Mouse (Mus musculus): ENCODE data around the gene Nme4. TPM values are rescaled to one million over a fixed set of nuclear protein-coding genes. Genes with fewer than 3 reads are reported as not detected.
"Not testable (repeated sequence)": the region's sequence is repeated elsewhere in the genome, so short reads cannot be mapped to it uniquely, and the experiment has no call there.

The Nme4 gene
- polyA plus RNA-seq, 1 experiment from 2014 or later: 48.8 TPM

- no peak for ATAC-seq (replicated peaks; ENCODE audit: insufficient number of reproducible peaks, insufficient read depth, low FRiP score, low read depth)
- WGBS: 17% methylated on average over 14 of the region's 14 CpGs
- peaks cover 78% of the 10 kb centered on the region for H3K27me3 ChIP-seq
- H3K36me3 ChIP-seq: no peaks in the 10 kb centered on the region
- peak overlapping the region; percentile 64 for H3K4me3 ChIP-seq
- H3K4me2 ChIP-seq: peak overlapping the region; percentile 96
- H3K9ac ChIP-seq: peak overlapping the region; percentile 58; the same call in 1 of the 2 replicates
- H3K27ac ChIP-seq: no peak overlapping the region
- H3K4me1 ChIP-seq (replicated peaks): peaks cover 14% of the 10 kb centered on the region
- H3K9me3 ChIP-seq (replicated peaks): no peaks in the 10 kb centered on the region
These were observed 17.3 kb upstream of the Nme4 start for GRCm38 (mm10) chr17:26112751-26113150.

- H3K4me1 ChIP-seq (replicated peaks): peaks cover 14% of the 10 kb centered on the region
- no peaks in the 10 kb centered on the region for H3K9me3 ChIP-seq (replicated peaks)
- no peak for ATAC-seq (replicated peaks; ENCODE audit: insufficient number of reproducible peaks, insufficient read depth, low FRiP score, low read depth)
- no peak overlapping the region for H3K27ac ChIP-seq
- H3K4me3 ChIP-seq: no peak overlapping the region
- no peak overlapping the region for H3K4me2 ChIP-seq
- WGBS: 44% methylated on average over 4 of the region's 4 CpGs
- H3K9ac ChIP-seq: no peak overlapping the region
- peaks cover 67% of the 10 kb centered on the region for H3K27me3 ChIP-seq
- H3K36me3 ChIP-seq: no peaks in the 10 kb centered on the region
These were observed 16.3 kb upstream of the Nme4 start for GRCm38 (mm10) chr17:26111722-26112121.

- Histone ChIP-seq H3K9me3 (replicated peaks) (no peaks in the 10 kb centered on the region), H3K4me3 (no peak overlapping the region), H3K27me3 (peaks cover 60% of the 10 kb centered on the region), H3K36me3 (no peaks in the 10 kb centered on the region), H3K9ac (no peak overlapping the region), H3K27ac (no peak overlapping the region), H3K4me1 (replicated peaks) (peaks cover 14% of the 10 kb centered on the region), H3K4me2 (no peak overlapping the region)
- ATAC-seq (replicated peaks; ENCODE audit: insufficient number of reproducible peaks, insufficient read depth, low FRiP score, low read depth): no peak
- 8% methylated on average over 4 of the region's 4 CpGs for WGBS
These were observed 15.6 kb upstream of the Nme4 start for GRCm38 (mm10) chr17:26111024-26111423.

GRCm38 (mm10) chr17:26110156-26110555 lies 14.8 kb upstream of the Nme4 start:
- no peaks in the 10 kb centered on the region for H3K36me3 ChIP-seq
- WGBS: 38% methylated on average over 4 of the region's 4 CpGs
- H3K27me3 ChIP-seq: peaks cover 52% of the 10 kb centered on the region
- no peak overlapping the region for H3K4me2 ChIP-seq
- no peak overlapping the region for H3K9ac ChIP-seq
- no peak overlapping the region for H3K4me3 ChIP-seq
- H3K9me3 ChIP-seq (replicated peaks): no peaks in the 10 kb centered on the region
- ATAC-seq (replicated peaks; ENCODE audit: insufficient number of reproducible peaks, insufficient read depth, low FRiP score, low read depth): no peak
- no peak overlapping the region for H3K27ac ChIP-seq
- H3K4me1 ChIP-seq (replicated peaks): peaks cover 14% of the 10 kb centered on the region

- Histone ChIP-seq H3K27ac (no peak overlapping the region), H3K36me3 (no peaks in the 10 kb centered on the region), H3K9me3 (replicated peaks) (no peaks in the 10 kb centered on the region), H3K9ac (no peak overlapping the region), H3K27me3 (peaks cover 7% of the 10 kb centered on the region), H3K4me2 (no peak overlapping the region), H3K4me1 (replicated peaks) (no peaks in the 10 kb centered on the region), H3K4me3 (no peak overlapping the region)
- WGBS: 46% methylated on average over 4 of the region's 4 CpGs
- ATAC-seq (replicated peaks; ENCODE audit: insufficient number of reproducible peaks, insufficient read depth, low FRiP score, low read depth): no peak
These were observed 10.2 kb upstream of the Nme4 start for GRCm38 (mm10) chr17:26105619-26106018.

GRCm38 (mm10) chr17:26101478-26101877 lies 6.1 kb upstream of the Nme4 start:
- Histone ChIP-seq H3K9me3 (replicated peaks) (no peaks in the 10 kb centered on the region), H3K27me3 (no peaks in the 10 kb centered on the region), H3K4me2 (no peak overlapping the region), H3K9ac (no peak overlapping the region), H3K4me1 (replicated peaks) (no peaks in the 10 kb centered on the region), H3K27ac (no peak overlapping the region), H3K4me3 (no peak overlapping the region), H3K36me3 (no peaks in the 10 kb centered on the region)
- 60% methylated on average over 2 of the region's 4 CpGs for WGBS
- ATAC-seq (replicated peaks; ENCODE audit: insufficient number of reproducible peaks, insufficient read depth, low FRiP score, low read depth): no peak

GRCm38 (mm10) chr17:26100166-26100565 lies 4.8 kb upstream of the Nme4 start:
- Histone ChIP-seq H3K4me2 (no peak overlapping the region), H3K27ac (no peak overlapping the region), H3K27me3 (no peaks in the 10 kb centered on the region), H3K4me1 (replicated peaks) (peaks cover 5% of the 10 kb centered on the region), H3K9me3 (replicated peaks) (no peaks in the 10 kb centered on the region), H3K36me3 (no peaks in the 10 kb centered on the region), H3K9ac (no peak overlapping the region), H3K4me3 (no peak overlapping the region)
- 44% methylated on average over 2 of the region's 2 CpGs for WGBS
- ATAC-seq (replicated peaks; ENCODE audit: insufficient number of reproducible peaks, insufficient read depth, low FRiP score, low read depth): no peak

GRCm38 (mm10) chr17:26099316-26099715 lies 3.9 kb upstream of the Nme4 start:
- not testable (repeated sequence) for H3K27me3 ChIP-seq; H3K4me3 ChIP-seq; H3K9me3 ChIP-seq (replicated peaks); H3K9ac ChIP-seq; H3K36me3 ChIP-seq; H3K4me2 ChIP-seq; H3K27ac ChIP-seq; ATAC-seq (replicated peaks; ENCODE audit: insufficient number of reproducible peaks, insufficient read depth, low FRiP score, low read depth)
- WGBS: 74% methylated on average over 3 of the region's 3 CpGs
- H3K4me1 ChIP-seq (replicated peaks): peaks cover 12% of the 10 kb centered on the region

GRCm38 (mm10) chr17:26098461-26098860 lies 3.1 kb upstream of the Nme4 start:
- Histone ChIP-seq H3K9me3 (replicated peaks) (no peaks in the 10 kb centered on the region), H3K4me2 (no peak overlapping the region), H3K4me1 (replicated peaks) (peaks cover 12% of the 10 kb centered on the region), H3K27ac (no peak overlapping the region), H3K9ac (no peak overlapping the region), H3K4me3 (no peak overlapping the region), H3K27me3 (no peaks in the 10 kb centered on the region), H3K36me3 (no peaks in the 10 kb centered on the region)
- no peak for ATAC-seq (replicated peaks; ENCODE audit: insufficient number of reproducible peaks, insufficient read depth, low FRiP score, low read depth)
- 91% methylated on average over 7 of the region's 7 CpGs for WGBS

GRCm38 (mm10) chr17:26094531-26095110 lies 781 bp downstream of the Nme4 start:
- H3K9ac ChIP-seq: peak overlapping the region; percentile 79
- no peaks in the 10 kb centered on the region for H3K9me3 ChIP-seq (replicated peaks)
- ATAC-seq (replicated peaks; ENCODE audit: insufficient number of reproducible peaks, insufficient read depth, low FRiP score, low read depth): no peak
- H3K36me3 ChIP-seq: no peaks in the 10 kb centered on the region
- H3K4me3 ChIP-seq: peak overlapping the region; percentile 81
- 41% methylated on average over 9 of the region's 9 CpGs for WGBS
- peak overlapping the region; percentile 95 for H3K4me2 ChIP-seq
- H3K27ac ChIP-seq: no peak overlapping the region; the same call in 1 of the 2 replicates
- no peaks in the 10 kb centered on the region for H3K27me3 ChIP-seq
- peaks cover 12% of the 10 kb centered on the region for H3K4me1 ChIP-seq (replicated peaks)

GRCm38 (mm10) chr17:26089905-26090632 lies 5.3 kb downstream of the Nme4 start, which contains the start of gene Decr2:
Gene Decr2, minus strand, starts transcription at chr17:26090337.
- H3K27ac ChIP-seq: peak within 1 kb of the TSS; percentile 85
- H3K9ac ChIP-seq: peak within 1 kb of the TSS; percentile 73
- H3K27me3 ChIP-seq: no peaks in the 10 kb centered on the region
- peaks cover 6% of the 10 kb centered on the region; the same call in 1 of the 2 replicates for H3K36me3 ChIP-seq
- under 1% methylated on average over 31 of the region's 32 CpGs for WGBS
- no peaks in the 10 kb centered on the region for H3K9me3 ChIP-seq (replicated peaks)
- H3K4me3 ChIP-seq: peak within 1 kb of the TSS; percentile 68
- peak; percentile 90 for ATAC-seq (replicated peaks; ENCODE audit: insufficient number of reproducible peaks, insufficient read depth, low FRiP score, low read depth)
- peaks cover 12% of the 10 kb centered on the region for H3K4me1 ChIP-seq (replicated peaks)
- peak within 1 kb of the TSS; percentile 85 for H3K4me2 ChIP-seq
